Mouse (Mus musculus) intestine, postnatal 0 days (tissue): Measurements from ENCODE around the gene Btbd35f23. TPM values are rescaled to one million over a fixed set of nuclear protein-coding genes. Genes with fewer than 3 reads are reported as not detected.
"Not testable (repeated sequence)": the region's sequence is repeated elsewhere in the genome, so short reads cannot be mapped to it uniquely, and the experiment has no call there.

Experiments
- ATAC-seq: fragments of 200-750 bp; cut with Nextera tagmentation; 2 replicates; pipeline ENCODE4 v1.8.0; 2017; ENCODE audit warnings: mild to moderate bottlenecking, moderate TSS enrichment, moderate library complexity
- H3K27ac ChIP-seq: fragments of 300-500 bp; sonication (generic); 2 replicates; pipeline ENCODE4 v1.5.1; 2014; ENCODE audit warnings: mild to moderate bottlenecking, low read depth, low read length, moderate library complexity
- H3K27me3 ChIP-seq: fragments of 300-500 bp; sonication (generic); replicated peaks from 2 replicates; pipeline ENCODE4 v1.6.1; 2014; ENCODE audit warnings: low read length, mixed read lengths; ENCODE audit not compliant: control insufficient read depth, insufficient read depth
- H3K36me3 ChIP-seq: fragments of 300-500 bp; sonication (generic); 2 replicates; pipeline ENCODE4 v1.6.1; 2014; ENCODE audit warnings: mild to moderate bottlenecking, moderate library complexity; ENCODE audit not compliant: control insufficient read depth, insufficient read depth
- H3K4me1 ChIP-seq: fragments of 300-500 bp; sonication (generic); replicated peaks from 2 replicates; pipeline ENCODE4 v1.6.1; 2014; ENCODE audit warnings: antibody characterized with exemption, low read length, mixed read lengths; ENCODE audit not compliant: control insufficient read depth, insufficient read depth
- H3K4me2 ChIP-seq: fragments of 300-500 bp; sonication (generic); replicated peaks from 2 replicates; pipeline ENCODE4 v1.6.1; 2014; ENCODE audit warnings: low read depth, mild to moderate bottlenecking, moderate library complexity
- H3K4me3 ChIP-seq: fragments of 300-500 bp; sonication (generic); 2 replicates; pipeline ENCODE4 v1.5.1; 2014; ENCODE audit warnings: low read depth, low read length
- H3K9ac ChIP-seq: fragments of 300-500 bp; sonication (generic); 2 replicates; pipeline ENCODE4 v1.6.1; 2014; ENCODE audit warnings: mild to moderate bottlenecking, low read depth, low read length
- H3K9me3 ChIP-seq: fragments of 300-500 bp; sonication (generic); 2 replicates; pipeline ENCODE4 v1.6.1; 2016; ENCODE audit warnings: mixed run types; ENCODE audit not compliant: control insufficient read depth
- WGBS: fragments of 180-500 bp; shearing (Covaris S2); extraction: QIAGEN DNeasy Blood & Tissue Kit; methylation state at CpG from one replicate; pipeline ENCODE4 v1.1.7; 2014; 5-methylcytosine and 5-hydroxymethylcytosine counted together
- polyA plus RNA-seq: library from polyadenylated mRNA; unstranded; fragments of >200 nt; fragmentation: Nextera tagmentation; extraction: Ambion mirVana; gene quantifications from 2 replicates; pipeline ENCODE4 v1.2.1, GENCODE M21; 2015

The Btbd35f23 gene
- not detected in 2 replicates for polyA plus RNA-seq

- not testable (repeated sequence) for H3K4me2 ChIP-seq, H3K27me3 ChIP-seq, ATAC-seq, H3K9ac ChIP-seq, H3K27ac ChIP-seq, H3K4me3 ChIP-seq, H3K4me1 ChIP-seq, H3K9me3 ChIP-seq, H3K36me3 ChIP-seq
- WGBS = 75% methylated on average over 1 of the region's 2 CpGs
Observed at GRCm38 (mm10) chrX:3076575-3076974, at the start of gene Btbd35f23. Gene Btbd35f23, plus strand, starts transcription at chrX:3076875.

Other genes starting within 250 kb of the Btbd35f23 start
- gene Btbd35f24, start 119.0 kb downstream of the Btbd35f23 start, polyA plus RNA-seq = not detected in 2 replicates